Mouse (Mus musculus) cortical plate, adult 2 months (tissue): Measurements from ENCODE around the gene Adam8. TPM values are rescaled to one million over a fixed set of nuclear protein-coding genes. Genes with fewer than 3 reads are reported as not detected.
A peak's percentile ranks its signal among the peaks of the same experiment; 100 is the strongest.

ENCODE experiments used
- H3K27ac ChIP-seq: fragments of 200-500 bp; 2 replicates; pipeline ENCODE4 v1.5.1; 2012; ENCODE audit warnings: low read length, control low read depth, inconsistent platforms; ENCODE audit not compliant: insufficient read depth
- H3K4me1 ChIP-seq: fragments of 200-500 bp; 2 replicates; pipeline ENCODE4 v1.6.1; 2011; ENCODE audit warnings: low read length; ENCODE audit not compliant: control insufficient read depth, insufficient read depth
- H3K4me3 ChIP-seq: fragments of 200-500 bp; 2 replicates; pipeline ENCODE4 v1.5.1; 2011; ENCODE audit warnings: mild to moderate bottlenecking, low read length, control low read depth; ENCODE audit not compliant: insufficient read depth
- CTCF ChIP-seq: fragments of 200-500 bp; IDR thresholded peaks from 2 replicates; pipeline ENCODE4 v1.5.1; 2011; ENCODE audit warnings: mild to moderate bottlenecking, control low read depth, low read length; ENCODE audit not compliant: insufficient read depth; ENCODE audit errors: extremely low read depth
- POLR2A ChIP-seq: fragments of 200-500 bp; IDR thresholded peaks from 2 replicates; pipeline ENCODE4 v1.6.1; 2011; ENCODE audit warnings: mild to moderate bottlenecking, low read length, control low read depth; ENCODE audit not compliant: insufficient read depth; ENCODE audit errors: extremely low read depth
- polyA plus RNA-seq: library from polyadenylated mRNA; depleted of rRNA; stranded (reverse); fragments of >200 nt; gene quantifications from 2 replicates; pipeline ENCODE4 v1.2.3, GENCODE M21; 2012

Adam8 gene
- polyA plus RNA-seq, 1 experiment = 6.2 TPM

GRCm38 (mm10) chr7:140006861-140007611 lies 14.7 kb upstream of the Adam8 start:
- no peak for TF ChIP-seq CTCF
- TF ChIP-seq POLR2A = no peak
- Histone ChIP-seq H3K4me3 (no peak overlapping the region), H3K27ac (no peak overlapping the region), H3K4me1 (no peaks in the 10 kb centered on the region)

DNA sequence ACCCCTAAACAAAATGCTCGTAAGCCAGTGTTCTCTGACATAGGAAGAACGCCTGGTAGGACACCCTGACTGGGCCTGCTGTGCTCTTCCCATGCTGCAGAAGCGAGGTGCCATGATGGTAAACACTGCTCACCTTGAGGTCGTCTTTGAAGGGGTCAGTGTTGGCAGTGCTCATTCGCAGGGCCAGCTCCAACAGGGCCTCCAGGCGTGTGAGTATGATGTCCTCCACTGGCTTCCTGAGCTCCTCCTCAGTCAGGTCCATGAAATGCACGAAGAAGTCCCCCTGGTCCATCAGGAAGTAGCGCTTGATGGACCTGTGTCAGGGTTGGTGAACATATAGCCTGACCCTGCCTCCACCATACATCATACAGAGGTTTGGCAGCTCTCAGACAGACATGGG lies 12.3 kb upstream of the Adam8 start:
- Histone ChIP-seq H3K27ac (no peak overlapping the region), H3K4me1 (no peaks in the 10 kb centered on the region), H3K4me3 (no peak overlapping the region)
- TF ChIP-seq POLR2A (no peak), CTCF (no peak)

GRCm38 (mm10) chr7:140001086-140001740 lies 8.9 kb upstream of the Adam8 start:
- Histone ChIP-seq H3K27ac (no peak overlapping the region), H3K4me3 (no peak overlapping the region), H3K4me1 (peaks cover 4% of the 10 kb centered on the region)
- TF ChIP-seq CTCF = no peak
- no peak for TF ChIP-seq POLR2A

- peaks cover 9% of the 10 kb centered on the region for H3K4me1 ChIP-seq
- TF ChIP-seq CTCF = no peak
- TF ChIP-seq POLR2A = 0 out of 2 replicates have a peak, but pooled peaks have one; percentile 25
- no peak overlapping the region for H3K4me3 ChIP-seq
- H3K27ac ChIP-seq = peak overlapping the region; percentile 67; the same call in 1 of the 2 replicates
Observed at GRCm38 (mm10) chr7:139998691-139999350, 6.5 kb upstream of the Adam8 start.

GRCm38 (mm10) chr7:139994676-139995075 lies 2.3 kb upstream of the Adam8 start:
- TF ChIP-seq POLR2A (no peak), CTCF (peak; percentile 66)
- no peak overlapping the region for H3K4me3 ChIP-seq
- no peak overlapping the region for H3K27ac ChIP-seq
- H3K4me1 ChIP-seq = peaks cover 9% of the 10 kb centered on the region

GRCm38 (mm10) chr7:139994202-139994601 lies 1.8 kb upstream of the Adam8 start:
- Histone ChIP-seq H3K4me3 (no peak overlapping the region), H3K27ac (no peak overlapping the region), H3K4me1 (peaks cover 8% of the 10 kb centered on the region)
- TF ChIP-seq CTCF (no peak), POLR2A (no peak)

DNA sequence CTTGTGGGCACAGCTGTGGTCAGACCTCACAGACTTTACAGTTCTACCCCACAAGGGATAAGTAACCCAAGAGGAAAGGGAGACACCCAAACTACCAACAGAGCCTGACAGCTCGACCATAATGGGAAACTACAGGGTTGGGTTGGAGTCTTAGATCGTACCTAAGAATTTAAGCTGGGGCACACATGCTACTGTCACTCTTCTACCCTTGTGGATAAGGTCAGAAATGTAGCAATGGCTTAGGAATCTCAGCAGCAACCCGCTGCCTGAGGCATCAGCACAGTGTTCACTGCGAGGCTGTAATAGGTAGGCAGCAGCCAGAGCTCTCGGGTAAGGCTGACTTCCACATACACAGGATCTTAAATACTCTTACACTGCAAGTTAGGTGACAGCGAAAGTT lies 1.2 kb upstream of the Adam8 start:
- H3K27ac ChIP-seq = no peak overlapping the region
- H3K4me3 ChIP-seq = no peak overlapping the region
- peaks cover 5% of the 10 kb centered on the region for H3K4me1 ChIP-seq
- TF ChIP-seq CTCF = no peak
- TF ChIP-seq POLR2A = no peak

GRCm38 (mm10) chr7:139990864-139991394 lies 1.4 kb downstream of the Adam8 start:
- no peak overlapping the region for H3K27ac ChIP-seq
- H3K4me3 ChIP-seq = no peak overlapping the region
- no peak for TF ChIP-seq CTCF
- no peak for TF ChIP-seq POLR2A
- peaks cover 3% of the 10 kb centered on the region; the same call in 1 of the 2 replicates for H3K4me1 ChIP-seq

DNA sequence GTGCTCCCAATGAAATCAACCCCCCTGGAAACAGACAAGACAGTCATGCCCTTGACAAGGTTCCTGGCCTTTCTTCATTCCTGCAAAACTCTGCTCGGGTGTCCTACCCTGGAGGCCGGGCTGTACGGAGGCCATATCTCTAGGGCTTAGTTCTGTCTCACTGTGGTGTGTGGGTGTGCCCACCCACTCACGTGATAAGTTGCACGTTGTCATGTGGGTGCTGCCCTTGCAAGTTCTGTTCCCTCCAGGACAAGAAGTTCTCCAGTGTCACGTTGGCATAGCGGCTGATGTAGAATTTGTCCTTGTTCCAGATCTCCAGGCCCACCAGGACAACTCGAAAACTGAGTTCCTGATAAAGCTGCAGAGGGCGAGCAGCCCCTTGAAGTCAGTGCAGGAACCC lies 4.1 kb downstream of the Adam8 start:
- no peak overlapping the region for H3K27ac ChIP-seq
- TF ChIP-seq POLR2A = no peak
- TF ChIP-seq CTCF = no peak
- no peak overlapping the region for H3K4me3 ChIP-seq
- H3K4me1 ChIP-seq = no peaks in the 10 kb centered on the region

GRCm38 (mm10) chr7:139984505-139984904 lies 7.9 kb downstream of the Adam8 start:
- no peak overlapping the region for H3K27ac ChIP-seq
- no peak overlapping the region for H3K4me3 ChIP-seq
- TF ChIP-seq POLR2A = no peak
- no peak for TF ChIP-seq CTCF
- no peaks in the 10 kb centered on the region for H3K4me1 ChIP-seq
